In genomic region chr1:188186440-188187117, GRCm38 (mm10) we compare ENCODE assay signal across 19 mouse cellular contexts.
A peak's percentile ranks its signal among the peaks of the same experiment; 100 is the strongest.
DNase-seq lines count a peak whose midpoint lies in the region; ATAC-seq and TF ChIP-seq lines count a peak whose summit lies in the region.
"Had no signal": no experiment of that assay in that cellular context is flagged by ENCODE, and none has a peak within 500 bp of the region (broad histone marks: within the 10 kb centered on the region; RNA-seq: fewer than 3 reads in every experiment).

No protein-coding gene starts in this region.

- no peaks in the 10 kb centered on the region for H3K9me3 ChIP-seq in midbrain, embryonic 13.5 days
- H3K9me3 ChIP-seq in midbrain, postnatal 0 days (ENCODE audit: low read length), result no peaks in the 10 kb centered on the region
- no peaks in the 10 kb centered on the region for H3K9me3 ChIP-seq in forebrain, embryonic 16.5 days (ENCODE audit: control insufficient read depth, low read length)
- H3K9me3 ChIP-seq in midbrain, embryonic 15.5 days, result no peaks in the 10 kb centered on the region
- H3K9me3 ChIP-seq: embryonic facial prominence, embryonic 13.5 days had no signal

- TF ChIP-seq CTCF in midbrain, postnatal 0 days (IDR thresholded peaks at IDR 0.05), result no peak

- ATAC-seq in midbrain, embryonic 13.5 days, result 0 out of 2 replicates have a peak, but pooled peaks have one; percentile 34
- no peak for ATAC-seq in midbrain, postnatal 0 days (ENCODE audit: low FRiP score)
- no peak for ATAC-seq in forebrain, embryonic 16.5 days
- ATAC-seq in midbrain, embryonic 15.5 days (replicated peaks), result no peak

- peaks cover 23% of the 10 kb centered on the region for H3K4me1 ChIP-seq in midbrain, embryonic 13.5 days (replicated peaks)
- no peaks in the 10 kb centered on the region for H3K4me1 ChIP-seq in midbrain, postnatal 0 days (ENCODE audit: insufficient read depth, low read length)
- H3K4me1 ChIP-seq in forebrain, embryonic 16.5 days (replicated peaks; ENCODE audit: control insufficient read depth, insufficient read depth, low read length), result peaks cover 10% of the 10 kb centered on the region
- peaks cover 22% of the 10 kb centered on the region for H3K4me1 ChIP-seq in midbrain, embryonic 15.5 days
- H3K4me1 ChIP-seq: embryonic facial prominence, embryonic 13.5 days had no signal

- 45% methylated on average over 17 of the region's 17 CpGs for WGBS in midbrain, embryonic 13.5 days
- 47% methylated on average over 17 of the region's 17 CpGs for WGBS in midbrain, postnatal 0 days
- WGBS in forebrain, embryonic 16.5 days, result 17% methylated on average over 17 of the region's 17 CpGs
- WGBS in midbrain, embryonic 15.5 days, result 40% methylated on average over 17 of the region's 17 CpGs

- H3K36me3 ChIP-seq in midbrain, embryonic 13.5 days, result no peaks in the 10 kb centered on the region
- H3K36me3 ChIP-seq in midbrain, postnatal 0 days (ENCODE audit: insufficient read depth, low read length), result no peaks in the 10 kb centered on the region
- H3K36me3 ChIP-seq in forebrain, embryonic 16.5 days (ENCODE audit: control insufficient read depth, insufficient read depth), result no peaks in the 10 kb centered on the region
- H3K36me3 ChIP-seq in midbrain, embryonic 15.5 days (replicated peaks), result no peaks in the 10 kb centered on the region
- H3K36me3 ChIP-seq: embryonic facial prominence, embryonic 13.5 days had no signal

- no peak for DNase-seq in midbrain, postnatal 0 days (ENCODE audit: low spot score)
- no peak for DNase-seq in kidney, adult 8-10 months
- no peak for DNase-seq in right cerebral cortex, postnatal 14 days
- DNase-seq in layer of hippocampus, postnatal 36 days, result no peak
- DNase-seq: adrenal gland, adult 8-10 months; cerebellum, postnatal 10 days; gastrocnemius, postnatal 36 days; kidney, adult 2 months; kidney, postnatal 14 days; lung, adult 18-20 months; lung, postnatal 14 days; thymus, postnatal 14 days had no signal

- 0 out of 2 replicates have a peak overlapping the region, but pooled peaks have one; percentile 19 for H3K27ac ChIP-seq in midbrain, embryonic 13.5 days
- H3K27ac ChIP-seq in midbrain, postnatal 0 days (ENCODE audit: low read depth, low read length), result no peak overlapping the region
- H3K27ac ChIP-seq in forebrain, embryonic 16.5 days (ENCODE audit: low read length), result no peak overlapping the region
- no peak overlapping the region for H3K27ac ChIP-seq in midbrain, embryonic 15.5 days
- H3K27ac ChIP-seq: embryonic facial prominence, embryonic 13.5 days; layer of hippocampus, adult 2 months; stomach, postnatal 0 days had no signal

- H3K4me3 ChIP-seq in midbrain, embryonic 13.5 days (replicated peaks), result no peak overlapping the region
- H3K4me3 ChIP-seq in midbrain, postnatal 0 days (ENCODE audit: low read depth, low read length), result no peak overlapping the region
- no peak overlapping the region for H3K4me3 ChIP-seq in forebrain, embryonic 16.5 days (replicated peaks; ENCODE audit: low read length)
- H3K4me3 ChIP-seq in midbrain, embryonic 15.5 days, result no peak overlapping the region
- H3K4me3 ChIP-seq: embryonic facial prominence, embryonic 13.5 days; layer of hippocampus, adult 2 months had no signal

- no peaks in the 10 kb centered on the region for H3K27me3 ChIP-seq in midbrain, embryonic 13.5 days
- H3K27me3 ChIP-seq in midbrain, postnatal 0 days (ENCODE audit: insufficient read depth, low read length), result no peaks in the 10 kb centered on the region
- H3K27me3 ChIP-seq in forebrain, embryonic 16.5 days (replicated peaks; ENCODE audit: control insufficient read depth, insufficient read depth, low read length), result peaks cover 3% of the 10 kb centered on the region; the same call in 1 of the 2 replicates
- H3K27me3 ChIP-seq in midbrain, embryonic 15.5 days (replicated peaks), result no peaks in the 10 kb centered on the region

- H3K9ac ChIP-seq in midbrain, embryonic 13.5 days (replicated peaks), result no peak overlapping the region
- no peak overlapping the region for H3K9ac ChIP-seq in midbrain, postnatal 0 days (replicated peaks; ENCODE audit: low read length, poor library complexity, severe bottlenecking)
- H3K9ac ChIP-seq in forebrain, embryonic 16.5 days (replicated peaks; ENCODE audit: low read depth, low read length), result no peak overlapping the region
- H3K9ac ChIP-seq in midbrain, embryonic 15.5 days, result no peak overlapping the region
- H3K9ac ChIP-seq: embryonic facial prominence, embryonic 13.5 days had no signal

- H3K4me2 ChIP-seq in midbrain, embryonic 13.5 days (replicated peaks), result peak overlapping the region; percentile 34
- no peak overlapping the region for H3K4me2 ChIP-seq in midbrain, postnatal 0 days (ENCODE audit: low read depth, low read length, poor library complexity, severe bottlenecking)
- peak overlapping the region; percentile 36 for H3K4me2 ChIP-seq in forebrain, embryonic 16.5 days (ENCODE audit: low read length)
- peak overlapping the region; percentile 24; the same call in 1 of the 2 replicates for H3K4me2 ChIP-seq in midbrain, embryonic 15.5 days
- H3K4me2 ChIP-seq: embryonic facial prominence, embryonic 13.5 days; liver, embryonic 11.5 days had no signal
